Mouse (Mus musculus): ENCODE results near the gene Adh6b. TPM values are rescaled to one million over a fixed set of nuclear protein-coding genes. Genes with fewer than 3 reads are reported as not detected.

Gene Adh6b
- not detected for polyA plus RNA-seq (2017; shearing (Covaris generic))

GRCm38 (mm10) chr3:138341471-138341870 is at the start of gene Adh6b:
Gene Adh6b, plus strand, starts transcription at chr3:138341775.

GRCm38 (mm10) chr3:138312965-138313364 is 28.6 kb upstream of the Adh6b start, which contains the start of gene Adh6a:
Gene Adh6a, plus strand, starts transcription at chr3:138313286.

Other genes with a start within 250 kb of the Adh6b start
- 7.8 TPM for gene Trmt10a, start 198.3 kb upstream of the Adh6b start, polyA plus RNA-seq (2017; shearing (Covaris generic))
- 4.8 TPM for gene Mttp, start 196.8 kb upstream of the Adh6b start, polyA plus RNA-seq (2017; shearing (Covaris generic))
- gene 4930579F01Rik, start 147.9 kb upstream of the Adh6b start, polyA plus RNA-seq (2017; shearing (Covaris generic)) = not detected
- 0.31 TPM for gene Adh7, start 124.0 kb upstream of the Adh6b start, polyA plus RNA-seq (2017; shearing (Covaris generic))
- gene Adh1, start 80.8 kb upstream of the Adh6b start, polyA plus RNA-seq (2017; shearing (Covaris generic)) = 2.4 TPM
- not detected for gene Adh6a, start 28.5 kb upstream of the Adh6b start, polyA plus RNA-seq (2017; shearing (Covaris generic))
- not detected for gene Adh4, start 73.7 kb downstream of the Adh6b start, polyA plus RNA-seq (2017; shearing (Covaris generic))
- gene Adh5, start 101.3 kb downstream of the Adh6b start, polyA plus RNA-seq (2017; shearing (Covaris generic)) = 158 TPM
- gene Metap1, start 147.7 kb downstream of the Adh6b start, polyA plus RNA-seq (2017; shearing (Covaris generic)) = 60.7 TPM
- gene Eif4e, start 184.4 kb downstream of the Adh6b start, polyA plus RNA-seq (2017; shearing (Covaris generic)) = 233 TPM

All from activated CD4-positive, CD25-positive, alpha-beta regulatory T cell, adult 9 weeks (primary cell).